Mouse (Mus musculus) kidney, postnatal 25 days (tissue): ENCODE results near the gene Pxmp4.

Experiments used
- DNase-seq, 2 experiments: peaks; one replicate each; pipeline ENCODE4 v3.0.0; 2021; ENCODE audit warnings: mixed read lengths in 2 of 2

Gene Pxmp4

DNA sequence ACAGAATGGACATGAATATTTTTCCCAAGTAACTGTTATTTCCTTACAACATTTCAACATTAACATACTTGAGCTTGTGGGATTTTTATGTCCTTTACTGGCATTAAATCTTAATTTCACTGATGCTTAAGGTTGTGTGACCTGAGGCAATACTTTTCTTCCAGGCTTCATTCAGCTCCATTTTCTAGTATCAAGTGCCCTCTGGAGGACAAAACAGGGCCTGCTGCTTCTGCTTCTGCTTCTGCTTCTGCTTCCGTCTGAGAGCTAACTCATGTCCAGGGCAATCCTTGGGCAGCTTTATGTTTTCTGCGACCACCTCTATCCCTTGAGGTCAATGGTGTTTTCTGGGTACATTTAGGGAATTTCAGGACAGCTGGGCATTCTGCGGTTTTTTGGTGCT lies 63.8 kb downstream of the Pxmp4 start:
- DNase-seq = peak in 1 of 2 experiments; percentile 57

DNA sequence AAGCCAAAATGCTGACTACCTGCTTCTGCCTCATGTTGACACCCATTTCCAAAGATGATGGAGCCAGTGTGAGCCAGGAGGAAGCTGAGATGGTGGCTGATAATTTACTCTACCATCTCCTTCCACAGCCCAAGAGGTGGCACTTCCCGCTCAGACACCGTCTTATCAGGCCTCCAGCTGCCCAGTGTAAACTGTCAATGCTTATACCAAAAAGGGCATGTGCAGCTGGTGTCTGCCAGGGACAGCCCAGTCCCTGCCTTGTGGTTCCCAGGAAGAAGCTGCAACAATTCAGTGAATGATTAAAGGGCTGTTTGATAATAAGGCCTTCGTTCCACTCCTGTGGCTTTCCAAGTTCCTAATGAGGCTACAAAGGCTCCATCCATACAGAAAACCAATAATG lies 64.8 kb downstream of the Pxmp4 start:
- no peak for DNase-seq

DNA sequence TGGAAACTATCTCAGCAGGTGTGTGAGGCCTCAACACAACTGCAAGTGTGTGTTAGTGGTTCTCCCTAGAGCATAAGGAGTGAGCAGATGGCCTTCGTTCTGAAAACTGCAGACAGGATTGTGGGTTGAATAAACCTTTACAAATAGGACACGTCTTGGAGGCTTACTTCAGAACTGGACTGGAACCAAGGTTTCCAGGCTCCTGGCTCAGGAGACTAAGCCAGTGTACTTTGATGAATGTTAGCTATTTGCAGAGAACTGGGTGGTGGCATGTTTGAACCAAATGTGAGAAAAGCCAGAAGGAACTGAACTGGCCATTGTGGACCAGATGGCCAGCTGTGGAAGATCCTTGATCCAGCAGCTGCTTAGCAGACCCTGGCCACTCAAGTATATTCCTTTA lies 65.2 kb downstream of the Pxmp4 start:
- DNase-seq = no peak
